Mouse (Mus musculus) CH12.LX (cell line): ENCODE results near the gene Adamts16. TPM values are rescaled to one million over a fixed set of nuclear protein-coding genes. Genes with fewer than 3 reads are reported as not detected.

Source experiments
- DNase-seq: peaks from one replicate; pipeline ENCODE4 v3.0.0-alpha.2; 2013; ENCODE audit errors: extremely low read depth
- H3K27ac ChIP-seq: 2 replicates; pipeline ENCODE4 v1.5.1; 2012; ENCODE audit warnings: low read depth, mild to moderate bottlenecking, control low read depth, moderate library complexity; ENCODE audit not compliant: insufficient read depth
- H3K27me3 ChIP-seq: replicated peaks from 2 replicates; pipeline ENCODE3; 2012; ENCODE audit warnings: inconsistent platforms
- H3K36me3 ChIP-seq, 2 experiments: replicated peaks in 1 of 2; 2 replicates each; pipeline versions ENCODE3 to v1.6.1; 2012; ENCODE audit warnings: inconsistent platforms in 1 of 2, low read length in 1 of 2, mild to moderate bottlenecking in 1 of 2, mixed read lengths in 1 of 2, moderate library complexity in 1 of 2; ENCODE audit not compliant: control insufficient read depth in 1 of 2, insufficient read depth in 1 of 2
- H3K4me1 ChIP-seq, 2 experiments: 2 replicates each; pipeline ENCODE4 v1.6.1; 2012; ENCODE audit warnings: inconsistent platforms in 1 of 2, moderate library complexity in 1 of 2; ENCODE audit not compliant: insufficient read depth in 2 of 2, control insufficient read depth in 1 of 2
- H3K4me2 ChIP-seq: 2 replicates; pipeline ENCODE4 v1.6.1; 2012; ENCODE audit warnings: low read depth, mild to moderate bottlenecking, control low read depth; ENCODE audit not compliant: poor library complexity, insufficient read depth, severe bottlenecking
- H3K4me3 ChIP-seq, 3 experiments: fragments of 150-350 bp in 1 of 3; sonication (generic) in 1 of 3; replicated peaks in 1 of 3; 2 replicates each; pipeline versions ENCODE3 to v1.5.1; 2011 to 2012; ENCODE audit warnings: low read depth in 2 of 3, low read length in 2 of 3, mild to moderate bottlenecking in 2 of 3, moderate library complexity in 2 of 3, control low read depth in 1 of 3, improper control_type of control experiment in 1 of 3, inconsistent platforms in 1 of 3, mixed read lengths in 1 of 3; ENCODE audit not compliant: poor library complexity in 1 of 3
- H3K79me2 ChIP-seq: replicated peaks from 2 replicates; pipeline ENCODE4 v1.6.1; 2012; ENCODE audit warnings: mild to moderate bottlenecking, moderate library complexity; ENCODE audit not compliant: control insufficient read depth, poor library complexity, insufficient read depth, severe bottlenecking; ENCODE audit errors: extremely low read depth
- H3K9ac ChIP-seq: 2 replicates; pipeline ENCODE4 v1.6.1; 2012; ENCODE audit warnings: low read depth, mild to moderate bottlenecking, control low read depth, moderate library complexity; ENCODE audit not compliant: insufficient read depth
- H3K9me3 ChIP-seq: replicated peaks from 2 replicates; pipeline ENCODE3; 2012; ENCODE audit warnings: low read length, inconsistent platforms, mixed read lengths
- CHD1 ChIP-seq: IDR thresholded peaks from 2 replicates; pipeline ENCODE4 v1.6.1; 2012; ENCODE audit warnings: low read depth, low read length, improper control_type of control experiment, inconsistent platforms
- E2F4 ChIP-seq: IDR thresholded peaks from 2 replicates; pipeline ENCODE4 v1.6.1; 2011; ENCODE audit warnings: low read depth, low read length, improper control_type of control experiment; ENCODE audit not compliant: insufficient replicate concordance
- EP300 ChIP-seq: IDR thresholded peaks from 2 replicates; pipeline ENCODE4 v1.6.1; 2011; ENCODE audit warnings: low read length, improper control_type of control experiment
- ETS1 ChIP-seq: conservative IDR thresholded peaks from 2 replicates; pipeline ENCODE4 v1.6.1; 2012; ENCODE audit warnings: low read depth, mild to moderate bottlenecking, inconsistent platforms, low read length, improper control_type of control experiment, moderate library complexity
- GABPA ChIP-seq: IDR thresholded peaks from 2 replicates; pipeline ENCODE4 v1.6.1; 2012; ENCODE audit warnings: low read depth, low read length, improper control_type of control experiment, inconsistent platforms; ENCODE audit not compliant: insufficient replicate concordance
- HCFC1 ChIP-seq: IDR thresholded peaks from 2 replicates; pipeline ENCODE4 v1.6.1; 2012; ENCODE audit warnings: low read depth, mild to moderate bottlenecking, inconsistent platforms, low read length, improper control_type of control experiment
- IRF4 ChIP-seq: IDR thresholded peaks from 2 replicates; pipeline ENCODE4 v1.6.1; 2014; ENCODE audit warnings: low read depth, mild to moderate bottlenecking, inconsistent platforms, low read length, improper control_type of control experiment
- JUN ChIP-seq: IDR thresholded peaks from 2 replicates; pipeline ENCODE4 v1.6.1; 2011; ENCODE audit warnings: low read depth, mild to moderate bottlenecking, low read length, improper control_type of control experiment, moderate library complexity; ENCODE audit not compliant: insufficient read depth
- JUND ChIP-seq: conservative IDR thresholded peaks from 2 replicates; pipeline ENCODE4 v1.6.1; 2011; ENCODE audit warnings: low read depth, low read length, improper control_type of control experiment
- KAT2A ChIP-seq: IDR thresholded peaks from 2 replicates; pipeline ENCODE4 v1.6.1; 2012; ENCODE audit warnings: low read length, improper control_type of control experiment, inconsistent platforms; ENCODE audit not compliant: insufficient replicate concordance
- MXI1 ChIP-seq: IDR thresholded peaks from 2 replicates; pipeline ENCODE4 v1.6.1; 2011; ENCODE audit warnings: mild to moderate bottlenecking, low read depth, low read length, improper control_type of control experiment
- MYC ChIP-seq: IDR thresholded peaks from 2 replicates; pipeline ENCODE4 v1.6.1; 2011; ENCODE audit warnings: low read depth, mild to moderate bottlenecking, improper control_type of control experiment, low read length
- NELFE ChIP-seq: IDR thresholded peaks from 2 replicates; pipeline ENCODE4 v1.6.1; 2011; ENCODE audit warnings: low read depth, low read length, improper control_type of control experiment
- PAX5 ChIP-seq: IDR thresholded peaks from 2 replicates; pipeline ENCODE4 v1.6.1; 2012; ENCODE audit warnings: low read length, inconsistent platforms, mixed read lengths
- POLR2A ChIP-seq: IDR thresholded peaks from 2 replicates; pipeline ENCODE4 v1.6.1; 2011; ENCODE audit warnings: low read depth, mild to moderate bottlenecking, improper control_type of control experiment, low read length
- RCOR1 ChIP-seq: conservative IDR thresholded peaks from 2 replicates; pipeline ENCODE4 v1.6.1; 2012; ENCODE audit warnings: low read depth, mild to moderate bottlenecking, inconsistent platforms, low read length, improper control_type of control experiment
- SMC3 ChIP-seq: IDR thresholded peaks from 2 replicates; pipeline ENCODE4 v1.6.1; 2011; ENCODE audit warnings: low read depth, low read length, improper control_type of control experiment
- TCF12 ChIP-seq: IDR thresholded peaks from 2 replicates; pipeline ENCODE4 v1.6.1; 2014; ENCODE audit warnings: low read depth, mild to moderate bottlenecking, inconsistent platforms, low read length, improper control_type of control experiment
- UBTF ChIP-seq: IDR thresholded peaks from 2 replicates; pipeline ENCODE4 v1.6.1; 2012; ENCODE audit warnings: low read depth, mild to moderate bottlenecking, inconsistent platforms, low read length, improper control_type of control experiment, moderate library complexity
- USF2 ChIP-seq: conservative IDR thresholded peaks from 2 replicates; pipeline ENCODE4 v1.6.1; 2011; ENCODE audit warnings: low read depth, low read length, improper control_type of control experiment
- ZKSCAN1 ChIP-seq: IDR thresholded peaks from 2 replicates; pipeline ENCODE4 v1.6.1; 2012; ENCODE audit warnings: low read depth, inconsistent platforms, low read length, improper control_type of control experiment, borderline replicate concordance
- ZMIZ1 ChIP-seq: IDR thresholded peaks from 2 replicates; pipeline ENCODE4 v1.6.1; 2012; ENCODE audit warnings: low read depth, mild to moderate bottlenecking, inconsistent platforms, low read length, improper control_type of control experiment
- ZNF384 ChIP-seq: IDR thresholded peaks from 2 replicates; pipeline ENCODE4 v1.6.1; 2012; ENCODE audit warnings: low read depth, low read length, improper control_type of control experiment, inconsistent platforms
- dilution Hi-C: fragments of 300-500 bp; cut with MboI; formaldehyde crosslinking; loops from 2 replicates; pipeline ENCODE4 v1.14.3; 2020; ENCODE audit warnings: low sequenced_read_pairs; ENCODE audit not compliant: extremely low pct_unique_long_range_greater_than_20kb, extremely low pct_ligation_motif_present
- in situ Hi-C: fragments of 300-500 bp; cut with MboI; formaldehyde crosslinking; loops from 3 replicates; pipeline ENCODE4 v1.14.3; 2019; ENCODE audit warnings: low sequenced_read_pairs, low pct_ligation_motif_present, low pct_unique_long_range_greater_than_20kb, mixed read lengths
- polyA plus RNA-seq: library from polyadenylated mRNA; unstranded; fragments of >175 nt; gene quantifications from 2 replicates; pipeline ENCODE4 v1.2.1, GENCODE M21; 2012; ENCODE audit warnings: low read depth; ENCODE audit not compliant: insufficient read length
- total RNA-seq, 2 experiments: library from RNA; depleted of rRNA; stranded (reverse); fragments of 300-350 nt in 1 of 2; fragments of >200 nt in 1 of 2; gene quantifications; 2 replicates each; pipeline ENCODE4 v1.2.3; 2012 to 2014

Adamts16 gene
- total and polyA plus RNA-seq, 3 experiments, result not detected

DNA sequence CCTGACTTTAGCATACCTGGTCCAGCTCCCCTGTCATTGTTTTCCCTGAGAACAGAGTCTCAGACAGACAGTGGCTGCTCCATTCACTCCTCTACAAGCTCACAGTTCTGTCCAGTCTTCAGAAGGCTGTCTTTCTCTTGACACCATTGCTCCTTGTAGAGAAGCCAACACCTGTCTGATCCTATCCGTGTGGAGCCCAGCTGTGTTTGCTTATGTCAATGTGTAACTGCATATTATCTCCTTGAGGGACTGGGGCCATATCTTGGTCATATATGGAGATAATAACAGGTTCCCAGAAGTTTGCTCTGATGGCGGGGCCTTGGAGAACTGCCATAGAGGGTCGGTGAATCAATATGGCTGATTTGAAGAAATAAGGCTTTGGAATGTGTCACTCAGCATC, 115.4 kb downstream of the Adamts16 start:
- TF ChIP-seq TCF12, result no peak
- no peak for TF ChIP-seq ETS1
- no peak for TF ChIP-seq NELFE
- TF ChIP-seq GABPA, result no peak
- no peak for TF ChIP-seq EP300
- no peak for TF ChIP-seq IRF4
- no peak for TF ChIP-seq CHD1
- TF ChIP-seq MYC, result no peak
- TF ChIP-seq HCFC1, result no peak
- no peak overlapping the region for H3K27ac ChIP-seq
- H3K36me3 ChIP-seq, result no peaks in the 10 kb centered on the region
- no peaks in the 10 kb centered on the region for H3K9me3 ChIP-seq
- H3K4me2 ChIP-seq, result no peak overlapping the region
- DNase-seq, result no peak
- in situ Hi-C loops, result no loop called here
- H3K4me3 ChIP-seq, result no peak overlapping the region
- dilution Hi-C loops, result no loop called here
- no peaks in the 10 kb centered on the region for H3K27me3 ChIP-seq
- peaks cover 2 to 18% of the 10 kb centered on the region in 2 experiments; a peak in 3 of 4 replicates for H3K4me1 ChIP-seq
- no peak overlapping the region for H3K9ac ChIP-seq
- no peaks in the 10 kb centered on the region for H3K79me2 ChIP-seq

DNA sequence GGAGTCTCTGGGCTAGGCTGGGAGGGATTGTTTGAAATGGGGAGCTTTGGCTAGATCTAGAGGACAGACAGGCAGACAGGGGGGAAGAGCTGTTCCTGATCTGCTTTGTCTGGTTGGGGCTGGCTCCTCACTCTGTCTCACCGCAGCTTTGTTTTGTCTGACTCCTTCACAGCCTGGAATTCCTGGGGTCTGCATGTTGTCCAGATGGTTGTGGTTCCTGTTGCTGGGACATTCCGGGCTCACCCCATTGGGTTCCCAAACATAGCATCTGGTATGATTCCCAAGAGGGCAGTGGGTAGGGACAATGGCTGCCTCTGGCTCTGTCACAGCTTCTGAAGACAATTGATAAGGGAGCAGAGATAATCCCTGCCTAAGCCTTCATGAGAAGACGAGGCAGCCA, 117.0 kb downstream of the Adamts16 start:
- H3K9ac ChIP-seq, result no peak overlapping the region
- in situ Hi-C loops, result no loop called here
- H3K4me1 ChIP-seq, result peaks cover 2 to 14% of the 10 kb centered on the region in 2 experiments; a peak in 3 of 4 replicates
- H3K27ac ChIP-seq, result no peak overlapping the region
- DNase-seq, result no peak
- TF ChIP-seq PAX5 (no peak), ZMIZ1 (no peak), HCFC1 (no peak), EP300 (no peak), UBTF (no peak), SMC3 (no peak), JUN (no peak), MXI1 (no peak), USF2 (no peak), E2F4 (no peak), JUND (no peak), MYC (no peak), ZKSCAN1 (no peak), RCOR1 (no peak), KAT2A (no peak), CHD1 (no peak), POLR2A (no peak), TCF12 (no peak), ZNF384 (no peak)
- TF ChIP-seq, all 38 proteins: peak for 0
- H3K36me3 ChIP-seq, result no peaks in the 10 kb centered on the region
- no peaks in the 10 kb centered on the region for H3K79me2 ChIP-seq
- no peaks in the 10 kb centered on the region for H3K27me3 ChIP-seq
- H3K4me3 ChIP-seq, result no peak overlapping the region
- no peaks in the 10 kb centered on the region for H3K9me3 ChIP-seq
- H3K4me2 ChIP-seq, result no peak overlapping the region
- dilution Hi-C loops, result no loop called here
